Mouse (Mus musculus): ENCODE data around the gene Zbp1.

- TF ChIP-seq CTCF (IDR thresholded peaks at IDR 0.05; ENCODE audit: insufficient read depth, low read length) (no peak), POLR2A (IDR thresholded peaks at IDR 0.05; ENCODE audit: borderline replicate concordance, extremely low read depth, low read depth, low read length) (no peak)
Measured at GRCm38 (mm10) chr2:173172386-173172785, 46.3 kb downstream of the Zbp1 start.

Measured in lung, adult 2 months (tissue).